Mouse (Mus musculus): ENCODE data around the gene Tas2r139. TPM values are rescaled to one million over a fixed set of nuclear protein-coding genes. Genes with fewer than 3 reads are reported as not detected.
"Not testable (repeated sequence)": the region's sequence is repeated elsewhere in the genome, so short reads cannot be mapped to it uniquely, and the experiment has no call there.

Gene Tas2r139
- not detected in 2 replicates for polyA plus RNA-seq (2014; fragmentation: Nextera tagmentation; extraction: Ambion mirVana)

- TF ChIP-seq CTCF (IDR thresholded peaks at IDR 0.05; ENCODE audit: low read depth) = no peak
- Histone ChIP-seq H3K9ac (no peak within 1 kb of the TSS), H3K4me2 (no peak within 1 kb of the TSS), H3K4me3 (ENCODE audit: low read depth, low read length) (no peak within 1 kb of the TSS), H3K27me3 (ENCODE audit: insufficient read depth, low read length) (no peaks in the 10 kb centered on the region), H3K9me3 (ENCODE audit: low read depth, low read length) (no peaks in the 10 kb centered on the region), H3K36me3 (ENCODE audit: insufficient read depth) (no peaks in the 10 kb centered on the region), H3K27ac (ENCODE audit: low read depth) (no peak within 1 kb of the TSS), H3K4me1 (ENCODE audit: insufficient read depth) (no peaks in the 10 kb centered on the region)
- ATAC-seq (ENCODE audit: insufficient read depth) (no peak), DNase-seq (no peak)
- 56% methylated on average over 3 of the region's 3 CpGs for WGBS
Observed at GRCm38 (mm10) chr6:42140636-42141035, at the start of gene Tas2r139. Gene Tas2r139 (plus strand): TSS chr6:42140936.

DNA sequence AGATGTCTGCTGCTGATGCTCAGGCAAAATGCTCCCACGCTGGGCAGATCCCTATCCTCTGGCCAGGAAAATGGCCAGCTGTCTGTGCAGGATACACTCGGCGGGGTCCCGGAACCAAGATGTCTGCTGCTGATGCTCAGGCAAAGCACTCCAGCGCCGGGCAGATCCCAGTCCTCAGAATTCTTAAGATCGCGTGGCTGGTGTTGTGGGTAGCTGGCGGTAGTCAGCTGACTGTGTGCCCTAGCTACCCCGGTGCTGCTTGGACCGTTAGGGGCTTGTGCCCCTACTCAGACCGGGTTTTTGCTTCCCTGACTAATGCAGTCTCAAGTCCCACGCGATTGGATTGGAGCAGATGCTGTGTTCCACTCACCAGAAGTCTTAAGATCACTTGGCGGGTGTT, 10.4 kb downstream of the Tas2r139 start:
- ATAC-seq (ENCODE audit: insufficient read depth); H3K27ac ChIP-seq (ENCODE audit: low read depth); H3K4me2 ChIP-seq; DNase-seq; H3K4me1 ChIP-seq (ENCODE audit: insufficient read depth); H3K27me3 ChIP-seq (ENCODE audit: insufficient read depth, low read length); H3K9ac ChIP-seq; H3K36me3 ChIP-seq (ENCODE audit: insufficient read depth); H3K4me3 ChIP-seq (ENCODE audit: low read depth, low read length); H3K9me3 ChIP-seq (ENCODE audit: low read depth, low read length): not testable (repeated sequence)
- WGBS = 80% methylated on average over 15 of the region's 15 CpGs

DNA sequence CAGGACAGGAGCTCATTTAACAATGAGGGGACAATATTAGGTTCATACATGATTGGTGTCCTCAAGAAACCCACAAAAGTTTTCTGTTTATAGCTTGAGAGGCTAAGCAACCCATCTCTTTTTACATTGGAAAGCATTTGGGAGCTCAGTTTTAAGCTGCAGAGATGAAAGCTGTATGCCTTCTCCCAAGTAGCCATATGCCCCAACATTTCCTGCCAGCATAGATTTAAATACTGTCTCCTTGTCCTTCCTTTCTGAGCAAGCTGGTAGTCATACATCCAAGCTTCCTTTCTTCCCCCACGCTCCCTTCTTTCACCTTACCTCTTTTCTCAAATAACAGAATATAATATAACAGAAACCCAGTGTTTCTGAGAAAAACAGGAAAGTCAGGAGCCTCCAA, 41.7 kb downstream of the Tas2r139 start:
- no peaks in the 10 kb centered on the region for H3K4me1 ChIP-seq (ENCODE audit: insufficient read depth)
- WGBS = 55% methylated on average over 1 of the region's 1 CpGs
- no peaks in the 10 kb centered on the region for H3K9me3 ChIP-seq (ENCODE audit: low read depth, low read length)
- no peaks in the 10 kb centered on the region for H3K27me3 ChIP-seq (ENCODE audit: insufficient read depth, low read length)
- no peak overlapping the region for H3K9ac ChIP-seq
- no peak for DNase-seq
- H3K4me2 ChIP-seq = no peak overlapping the region
- ATAC-seq (ENCODE audit: insufficient read depth) = no peak
- no peaks in the 10 kb centered on the region for H3K36me3 ChIP-seq (ENCODE audit: insufficient read depth)
- no peak overlapping the region for H3K27ac ChIP-seq (ENCODE audit: low read depth)
- no peak overlapping the region for H3K4me3 ChIP-seq (ENCODE audit: low read depth, low read length)
- TF ChIP-seq CTCF (IDR thresholded peaks at IDR 0.05; ENCODE audit: low read depth) = no peak

DNA sequence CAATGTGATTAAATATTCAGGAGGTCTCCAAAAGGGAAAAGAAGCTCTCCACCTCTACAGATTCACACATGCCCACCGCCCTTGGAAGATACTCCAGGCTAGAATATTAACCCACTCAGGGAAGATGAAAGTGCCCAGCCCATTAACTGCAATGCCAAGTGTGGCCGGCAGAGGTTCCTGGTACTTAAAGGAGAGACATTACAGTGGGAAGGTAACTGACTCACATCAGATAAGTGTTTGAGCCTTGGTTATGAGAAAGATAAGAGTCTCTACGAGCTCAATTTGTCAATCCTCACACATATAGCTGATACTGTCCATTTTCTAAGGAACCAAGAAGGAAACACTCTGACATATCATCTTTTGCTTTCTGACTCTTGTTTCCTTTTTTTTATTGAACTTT, 45.5 kb downstream of the Tas2r139 start:
- Histone ChIP-seq H3K4me1 (ENCODE audit: insufficient read depth) (no peaks in the 10 kb centered on the region), H3K9ac (no peak overlapping the region), H3K4me3 (ENCODE audit: low read depth, low read length) (no peak overlapping the region), H3K27ac (ENCODE audit: low read depth) (no peak overlapping the region), H3K36me3 (ENCODE audit: insufficient read depth) (no peaks in the 10 kb centered on the region), H3K9me3 (ENCODE audit: low read depth, low read length) (no peaks in the 10 kb centered on the region), H3K27me3 (ENCODE audit: insufficient read depth, low read length) (no peaks in the 10 kb centered on the region), H3K4me2 (no peak overlapping the region)
- peak; percentile 47 for TF ChIP-seq CTCF (IDR thresholded peaks at IDR 0.05; ENCODE audit: low read depth)
- 38% methylated on average over 3 of the region's 3 CpGs for WGBS
- ATAC-seq (ENCODE audit: insufficient read depth) (no peak), DNase-seq (peak; percentile 3)

Other genes starting within 250 kb of the Tas2r139 start
- not detected in 2 replicates for gene Sval1, start 189.3 kb upstream of the Tas2r139 start, polyA plus RNA-seq (2014; fragmentation: Nextera tagmentation; extraction: Ambion mirVana)
- not detected in 2 replicates for gene Sval3, start 172.8 kb upstream of the Tas2r139 start, polyA plus RNA-seq (2014; fragmentation: Nextera tagmentation; extraction: Ambion mirVana)
- not detected in 2 replicates for gene Sva, start 102.5 kb upstream of the Tas2r139 start, polyA plus RNA-seq (2014; fragmentation: Nextera tagmentation; extraction: Ambion mirVana)
- gene Tas2r144, start 74.4 kb downstream of the Tas2r139 start, polyA plus RNA-seq (2014; fragmentation: Nextera tagmentation; extraction: Ambion mirVana) = not detected in 2 replicates
- gene Gstk1, start 105.0 kb downstream of the Tas2r139 start, polyA plus RNA-seq (2014; fragmentation: Nextera tagmentation; extraction: Ambion mirVana) = 31.8 and 34.2 TPM in 2 replicates
- gene Tmem139, start 121.0 kb downstream of the Tas2r139 start, polyA plus RNA-seq (2014; fragmentation: Nextera tagmentation; extraction: Ambion mirVana) = 1.9 TPM in 2 replicates
- 71.1 and 75.1 TPM in 2 replicates for gene Casp2, start 124.0 kb downstream of the Tas2r139 start, polyA plus RNA-seq (2014; fragmentation: Nextera tagmentation; extraction: Ambion mirVana)
- 0.09 TPM in 1 of 2 replicates, not detected in the other for gene Clcn1, start 145.7 kb downstream of the Tas2r139 start, polyA plus RNA-seq (2014; fragmentation: Nextera tagmentation; extraction: Ambion mirVana)
- 0.11 and 0.13 TPM in 2 replicates for gene Fam131b, start 183.7 kb downstream of the Tas2r139 start, polyA plus RNA-seq (2014; fragmentation: Nextera tagmentation; extraction: Ambion mirVana)
- gene Zyx, start 208.7 kb downstream of the Tas2r139 start, polyA plus RNA-seq (2014; fragmentation: Nextera tagmentation; extraction: Ambion mirVana) = 194 and 198 TPM in 2 replicates
- 5.7 and 7.0 TPM in 2 replicates for gene Epha1, start 232.3 kb downstream of the Tas2r139 start, polyA plus RNA-seq (2014; fragmentation: Nextera tagmentation; extraction: Ambion mirVana)

Measured in lung, embryonic 14.5 days (tissue).